Mouse (Mus musculus): ENCODE results near the gene Qars.

DNA sequence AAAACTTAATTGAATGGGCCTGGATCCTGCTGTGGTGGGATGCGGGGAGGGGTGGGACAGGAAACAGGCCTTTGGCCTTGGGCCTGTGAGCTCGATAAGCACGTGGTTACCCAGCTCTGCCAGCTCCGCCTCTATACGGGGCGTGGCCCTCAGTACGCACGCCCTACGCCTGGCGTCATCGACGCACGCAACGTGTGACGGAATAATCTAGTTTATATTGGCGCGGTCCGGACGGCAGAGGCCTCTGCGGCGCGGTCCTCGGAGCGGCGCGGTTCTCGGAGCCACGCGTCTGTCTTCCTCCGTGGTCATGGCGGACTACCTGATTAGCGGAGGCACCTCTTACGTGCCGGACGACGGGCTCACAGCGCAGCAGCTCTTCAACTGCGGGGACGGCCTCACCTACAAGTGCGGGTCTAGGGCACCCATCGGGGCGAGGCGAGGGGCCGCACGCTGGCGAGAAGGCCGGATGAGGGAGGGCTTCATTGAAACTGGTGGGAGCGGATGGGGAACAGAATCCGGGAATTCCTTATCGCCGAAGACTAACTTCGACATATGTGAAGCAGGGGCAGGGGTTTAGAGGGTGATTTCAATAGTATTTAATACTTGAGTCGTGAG lies 52.8 kb downstream of the Qars start, which contains the start of gene Impdh2:
- TF ChIP-seq CTCF (IDR thresholded peaks at IDR 0.05; ENCODE audit: extremely low read depth, insufficient read depth, insufficient read length, insufficient replicate concordance): no peak
- peak; percentile 67 for TF ChIP-seq POLR2A (IDR thresholded peaks at IDR 0.05; ENCODE audit: low read depth, low read length)

Measured in spleen, adult 2 months (tissue).